Mouse (Mus musculus): ENCODE measurements around the gene Rad18. TPM values are rescaled to one million over a fixed set of nuclear protein-coding genes. Genes with fewer than 3 reads are reported as not detected.

The Rad18 gene
- polyA plus RNA-seq, 1 experiment = 3.0 TPM

DNA sequence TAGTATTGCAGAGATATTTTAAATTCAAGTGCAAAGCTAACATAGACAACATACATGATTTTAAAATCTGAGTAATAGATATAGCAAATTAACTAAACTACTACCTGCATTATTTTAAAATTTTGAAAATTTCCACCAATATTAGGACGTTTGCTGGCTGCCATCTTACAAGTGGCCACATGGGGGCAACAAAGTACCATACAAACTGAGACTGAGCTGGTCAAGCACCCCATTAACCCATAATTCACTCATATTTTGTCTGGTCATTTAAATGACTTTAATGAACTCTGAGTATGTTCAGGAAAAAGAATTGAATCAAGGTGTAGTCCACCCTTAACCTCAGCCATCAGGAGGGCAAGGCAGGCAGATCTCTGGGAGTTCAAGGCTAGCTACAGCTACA is 3.9 kb upstream of the Rad18 start:
- no peak for TF ChIP-seq GATA1 (IDR thresholded peaks at IDR 0.05; ENCODE audit: low read length)

DNA sequence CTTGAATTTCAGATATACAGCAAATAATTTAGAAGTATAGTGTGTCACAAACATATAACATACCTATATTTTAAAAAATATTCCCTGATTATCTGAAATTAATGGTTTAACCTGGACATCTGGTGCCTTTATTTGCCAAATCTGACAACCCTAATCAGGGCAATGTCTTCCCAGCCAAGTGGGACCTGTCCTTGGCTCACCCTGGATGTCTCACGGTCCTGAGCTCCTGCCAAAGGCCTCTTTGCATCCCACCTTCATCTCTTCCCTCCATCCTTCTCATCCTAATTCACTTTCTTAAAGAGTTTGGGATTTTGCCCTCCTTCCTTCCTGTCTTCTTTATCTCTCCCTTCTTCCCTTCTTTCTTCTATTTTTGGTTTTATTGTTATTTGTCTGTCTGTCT is 2.6 kb upstream of the Rad18 start:
- no peak for TF ChIP-seq GATA1 (IDR thresholded peaks at IDR 0.05; ENCODE audit: low read length)

DNA sequence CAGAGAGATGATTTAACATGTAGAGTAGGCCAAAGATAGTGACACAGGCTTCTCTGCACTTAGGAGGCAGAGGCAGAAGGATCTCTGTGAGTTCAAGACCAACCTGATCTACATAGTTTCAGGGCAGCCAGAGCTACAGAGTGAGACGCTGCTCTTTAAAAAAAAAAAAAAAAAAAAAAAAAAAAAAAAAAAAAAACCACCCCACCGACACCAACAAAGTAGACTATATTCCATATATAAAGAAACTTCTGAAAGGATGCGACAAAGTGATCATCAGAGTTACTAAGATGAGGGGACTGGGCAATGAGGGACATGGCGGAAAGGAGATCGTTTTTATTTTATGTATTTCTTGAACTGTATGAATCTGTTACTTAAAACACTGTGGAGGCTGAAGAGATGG is 2.0 kb downstream of the Rad18 start:
- no peak for TF ChIP-seq GATA1 (IDR thresholded peaks at IDR 0.05; ENCODE audit: low read length)

DNA sequence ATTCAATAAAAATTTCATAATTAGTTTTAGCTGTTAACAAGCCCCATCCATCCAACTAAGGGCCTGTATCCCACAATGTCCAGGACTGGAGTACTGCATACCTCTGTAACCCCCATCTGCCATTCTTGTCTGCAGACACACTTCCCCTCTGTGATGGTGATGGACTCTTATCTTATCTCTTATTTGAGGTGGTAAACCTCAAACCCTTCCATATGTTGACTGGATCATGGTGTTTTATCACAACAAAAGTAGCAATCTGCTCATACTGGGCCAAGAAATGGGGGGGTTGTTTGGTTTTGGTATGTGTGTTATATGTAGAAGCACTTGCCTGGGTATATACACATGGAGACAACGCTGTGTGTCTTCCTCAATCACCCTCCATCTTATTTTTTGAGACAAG is 5.0 kb downstream of the Rad18 start:
- TF ChIP-seq GATA1 (IDR thresholded peaks at IDR 0.05; ENCODE audit: low read length) = peak; percentile 32

DNA sequence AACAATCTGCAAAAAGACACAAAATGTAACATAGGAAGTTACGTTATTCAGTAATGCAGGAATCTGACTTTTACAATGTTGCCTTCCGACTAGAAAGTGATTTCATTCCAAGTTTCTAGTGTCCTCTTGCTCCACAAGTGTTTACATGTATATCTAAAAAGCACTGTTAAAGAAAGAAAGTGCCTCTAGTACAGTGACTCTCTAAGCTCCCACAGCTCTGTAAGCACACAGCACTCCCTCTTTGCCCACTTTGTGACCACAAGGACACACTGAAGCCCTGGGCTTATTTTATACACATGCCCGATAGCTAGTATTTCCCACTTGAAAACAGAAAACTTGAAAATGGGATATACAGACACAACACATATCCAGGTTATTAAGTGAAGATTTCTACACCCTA is 8.5 kb downstream of the Rad18 start:
- TF ChIP-seq GATA1 (IDR thresholded peaks at IDR 0.05; ENCODE audit: low read length) = no peak

DNA sequence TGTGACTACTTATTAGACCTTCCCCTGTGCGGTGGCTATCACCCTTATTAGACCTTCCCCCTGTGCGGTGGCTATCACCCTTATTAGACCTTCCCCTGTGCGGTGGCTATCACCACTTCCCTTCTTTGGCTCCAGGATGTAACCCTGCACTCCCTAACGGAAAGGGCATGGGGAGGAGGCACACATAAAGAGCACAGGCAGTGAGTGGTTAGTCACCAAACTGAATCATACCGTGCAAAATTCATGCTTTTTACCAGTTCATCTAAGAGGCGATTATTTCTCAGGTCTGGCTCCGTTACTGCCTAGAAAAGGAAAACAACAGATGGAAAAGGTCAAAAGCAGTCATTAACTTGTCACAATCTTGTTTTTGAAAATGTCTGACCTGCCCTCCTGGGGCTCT is 10.0 kb downstream of the Rad18 start:
- no peak for TF ChIP-seq GATA1 (IDR thresholded peaks at IDR 0.05; ENCODE audit: low read length)

DNA sequence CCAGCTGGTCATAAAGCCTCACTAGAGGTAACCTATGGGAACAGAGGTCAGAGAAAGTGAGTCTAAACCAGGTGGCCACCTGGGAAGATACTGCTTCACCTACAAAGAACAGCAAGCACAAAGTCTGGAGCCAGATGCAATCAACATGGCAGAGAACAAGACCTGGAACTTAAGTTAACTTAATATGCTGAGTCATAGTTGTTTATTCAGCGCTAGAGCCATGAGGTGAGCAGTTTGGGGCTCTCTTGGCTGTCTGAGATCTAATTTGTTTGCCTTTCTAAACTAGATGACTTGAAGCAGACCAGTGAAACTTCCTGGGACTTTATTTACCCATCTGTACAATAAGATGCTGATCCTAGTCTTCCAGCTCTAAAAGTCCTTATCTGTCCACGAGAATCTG is 12.4 kb downstream of the Rad18 start:
- no peak for TF ChIP-seq GATA1 (IDR thresholded peaks at IDR 0.05; ENCODE audit: low read length)

DNA sequence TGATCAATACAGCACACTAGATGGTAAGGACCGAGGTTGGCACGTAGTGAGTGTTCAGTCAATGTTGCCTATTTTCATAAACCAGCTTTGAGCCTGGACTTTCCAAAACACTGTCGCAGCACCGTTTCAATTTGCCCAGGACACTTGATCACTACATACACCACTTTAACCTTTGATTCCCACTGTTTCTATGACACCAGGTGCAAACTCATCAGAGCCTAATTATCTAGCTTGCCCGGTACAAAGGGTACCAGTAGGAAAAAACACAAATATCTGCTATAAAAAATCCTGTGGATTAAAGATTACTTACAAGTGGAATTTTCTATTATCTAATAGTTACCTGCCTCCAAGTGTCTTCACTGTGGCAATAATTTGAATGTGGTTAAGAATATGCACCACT is 64.4 kb downstream of the Rad18 start:
- TF ChIP-seq GATA1 (IDR thresholded peaks at IDR 0.05; ENCODE audit: low read length) = no peak

DNA sequence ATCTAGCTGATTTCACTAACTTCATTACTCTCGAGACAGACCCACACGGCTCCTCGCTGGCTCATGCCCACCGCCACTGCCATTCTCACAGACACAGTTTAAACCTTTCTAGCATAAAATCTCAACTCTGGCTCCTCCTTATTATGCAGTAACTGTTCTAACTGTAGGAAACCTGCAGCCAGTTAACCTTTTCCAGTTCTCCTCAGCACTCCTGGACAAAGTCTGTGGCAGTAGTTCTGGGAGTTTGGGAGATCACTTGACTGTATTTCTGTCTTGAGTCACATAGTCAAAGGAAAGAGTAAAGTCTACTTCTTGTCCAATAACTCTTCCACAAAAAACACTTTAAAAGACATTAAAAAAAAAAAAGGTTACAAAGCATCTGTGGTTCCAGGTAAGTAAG is 66.2 kb downstream of the Rad18 start:
- no peak for TF ChIP-seq GATA1 (IDR thresholded peaks at IDR 0.05; ENCODE audit: low read length)

DNA sequence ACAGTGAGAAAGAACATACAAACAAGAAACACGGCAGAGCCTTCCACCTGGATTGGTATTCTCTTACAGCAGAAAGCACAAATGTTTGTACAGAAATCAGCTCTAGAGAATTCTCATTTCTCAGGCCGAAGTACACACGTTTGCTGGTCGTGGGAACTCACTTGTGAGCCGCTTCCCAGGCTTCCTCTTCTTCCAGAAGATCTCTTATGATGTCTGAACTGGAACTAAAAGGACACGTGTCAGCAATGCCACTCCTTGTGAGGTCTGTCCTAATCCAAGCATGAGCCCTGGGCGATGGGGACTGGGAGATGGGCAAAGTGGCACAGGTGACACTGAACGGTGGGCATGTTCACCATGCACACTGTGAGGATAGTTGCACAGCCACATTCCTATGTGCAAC is 68.2 kb downstream of the Rad18 start:
- no peak for TF ChIP-seq GATA1 (IDR thresholded peaks at IDR 0.05; ENCODE audit: low read length)

DNA sequence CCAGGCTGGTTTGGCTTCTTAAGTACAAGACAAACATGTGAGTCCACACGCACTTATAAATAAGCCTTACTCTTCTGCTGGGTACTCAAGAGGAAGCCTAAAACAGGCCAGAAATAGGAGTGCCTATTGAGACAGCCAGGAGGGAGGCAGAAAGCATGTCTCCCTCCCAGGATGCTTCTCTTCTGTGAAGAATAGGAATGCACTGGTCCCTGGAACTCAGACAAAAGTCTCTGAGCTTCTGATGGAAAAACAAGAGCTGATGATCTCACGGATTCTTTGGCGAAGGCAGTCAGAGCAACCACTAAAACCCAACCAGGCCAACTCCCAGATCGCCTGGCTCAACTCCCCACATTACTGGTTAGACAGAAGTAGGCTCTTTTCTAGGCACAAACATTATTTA is 74.2 kb downstream of the Rad18 start:
- no peak for TF ChIP-seq GATA1 (IDR thresholded peaks at IDR 0.05; ENCODE audit: low read length)

DNA sequence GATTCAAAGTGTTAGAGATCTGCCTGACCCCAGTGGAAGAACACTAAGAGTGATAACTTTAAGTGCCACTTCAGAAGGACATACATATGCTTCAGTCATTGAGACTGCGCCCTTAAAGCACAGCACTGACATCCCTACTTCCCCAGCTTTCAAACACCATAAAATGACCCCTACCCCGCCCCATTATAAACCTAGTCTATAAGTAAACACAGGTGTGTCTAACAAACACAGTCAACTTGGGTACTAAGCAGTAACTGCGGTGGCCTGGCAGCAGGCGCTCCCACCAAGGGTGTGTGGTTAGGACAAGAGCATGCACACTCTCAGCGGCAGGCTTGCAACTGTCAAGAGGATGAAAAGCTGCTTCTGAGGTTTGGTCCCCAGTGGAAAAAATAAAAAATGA is 76.5 kb downstream of the Rad18 start:
- TF ChIP-seq GATA1 (IDR thresholded peaks at IDR 0.05; ENCODE audit: low read length) = no peak

DNA sequence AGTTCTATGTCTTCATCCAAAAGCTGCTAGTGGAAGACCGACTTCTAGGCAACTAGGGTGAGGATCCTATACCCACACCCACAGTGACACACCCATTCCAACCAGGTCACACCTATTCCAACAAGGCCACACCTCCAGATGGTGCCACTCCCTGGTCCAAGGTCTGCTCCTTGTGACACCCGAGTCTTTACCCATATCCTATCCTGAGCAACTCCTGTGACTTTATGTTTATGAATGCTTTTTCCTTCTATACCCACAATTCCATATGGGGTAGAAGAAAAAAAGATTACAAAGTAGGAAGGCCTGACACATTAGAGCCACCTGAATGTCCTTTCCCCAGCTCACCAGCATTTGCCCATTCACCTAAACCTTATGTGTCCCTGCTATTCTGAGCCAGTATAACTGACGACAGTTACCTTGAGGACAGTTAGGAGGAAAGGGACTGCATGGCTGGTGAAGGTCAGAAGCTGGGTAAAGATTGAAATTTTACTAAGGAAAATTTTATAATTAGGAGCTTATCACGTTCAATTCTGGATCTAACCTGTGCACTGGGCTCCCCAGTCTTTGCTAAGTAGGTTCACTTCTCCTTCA is 78.7 kb downstream of the Rad18 start:
- no peak for TF ChIP-seq GATA1 (IDR thresholded peaks at IDR 0.05; ENCODE audit: low read length)

DNA sequence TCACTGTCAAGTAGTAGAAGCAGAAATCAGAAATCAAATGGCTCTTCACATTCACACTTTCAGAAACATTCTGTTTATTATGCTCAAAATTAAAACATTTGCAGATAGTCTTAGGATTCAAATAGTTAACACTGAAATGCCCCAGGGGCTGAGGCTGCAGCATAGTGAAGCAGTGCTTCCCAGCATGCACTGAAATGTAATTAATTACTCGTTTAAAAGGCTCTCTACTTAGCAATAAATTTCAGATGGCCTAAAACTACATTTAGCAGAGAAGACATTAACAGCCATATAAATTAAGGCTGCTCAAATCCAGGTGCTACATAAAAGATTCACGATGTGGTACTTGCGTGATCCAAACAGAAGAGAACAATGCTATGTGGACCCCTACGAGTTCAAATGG is 87.5 kb downstream of the Rad18 start:
- no peak for TF ChIP-seq GATA1 (IDR thresholded peaks at IDR 0.05; ENCODE audit: low read length)

DNA sequence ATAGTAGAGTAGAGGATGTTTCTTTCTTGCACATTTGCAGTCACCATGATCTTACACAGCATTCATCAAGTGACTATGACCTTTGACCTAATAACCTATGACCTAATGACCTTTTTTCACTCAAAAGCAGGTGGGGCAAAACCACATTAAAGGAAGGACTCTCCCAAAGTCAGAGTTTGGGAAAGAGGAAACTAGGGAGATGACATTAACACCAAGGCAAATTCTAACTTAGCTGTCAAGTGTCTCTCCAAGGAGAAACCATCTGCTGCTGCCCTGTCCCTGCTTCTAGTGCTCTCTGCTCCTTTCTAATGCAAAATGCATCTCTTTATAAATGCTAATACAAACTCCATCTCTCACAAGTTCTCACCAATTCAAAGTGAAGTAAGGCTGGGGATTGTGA is 92.6 kb downstream of the Rad18 start:
- TF ChIP-seq GATA1 (IDR thresholded peaks at IDR 0.05; ENCODE audit: low read length) = no peak

DNA sequence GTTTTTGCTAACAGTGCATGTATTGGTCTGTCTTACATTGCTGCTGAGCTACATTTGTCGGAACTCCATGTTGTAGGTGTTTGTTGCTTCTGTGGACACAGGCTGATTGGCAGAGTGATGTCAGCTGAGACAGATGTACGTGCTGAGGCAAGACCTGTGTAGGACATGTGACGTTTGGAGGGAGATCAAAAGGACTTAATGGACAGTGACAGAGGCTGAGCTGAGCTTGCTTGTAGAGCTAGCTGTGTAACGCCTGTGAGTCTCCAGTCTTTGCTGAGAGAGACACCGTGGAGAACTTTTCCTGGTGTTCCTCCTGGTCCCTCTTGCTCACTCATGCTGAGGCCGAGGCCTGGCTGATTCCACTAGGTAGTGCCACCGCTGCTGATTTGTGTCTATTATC is 101.5 kb downstream of the Rad18 start:
- no peak for TF ChIP-seq GATA1 (IDR thresholded peaks at IDR 0.05; ENCODE audit: low read length)

DNA sequence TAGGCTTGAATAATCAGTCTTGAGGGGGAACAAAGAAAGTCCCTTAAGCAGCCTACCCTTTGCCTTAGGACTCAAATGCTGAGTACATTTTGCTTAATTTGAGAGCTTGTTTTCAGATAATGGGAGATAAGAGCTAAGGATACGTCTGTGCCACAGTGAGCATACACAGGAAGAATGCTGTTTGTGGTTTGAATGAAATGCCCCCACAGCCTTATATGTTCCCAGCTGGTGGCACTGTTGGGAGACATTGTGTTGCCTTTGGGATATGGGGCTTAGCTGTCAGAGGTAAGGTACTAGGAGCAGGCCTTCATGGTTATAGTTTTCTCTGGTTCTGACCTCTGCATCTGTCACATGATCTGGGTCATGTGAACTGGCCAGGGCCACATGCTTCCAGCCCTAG is 108.6 kb downstream of the Rad18 start:
- no peak for TF ChIP-seq GATA1 (IDR thresholded peaks at IDR 0.05; ENCODE audit: low read length)

DNA sequence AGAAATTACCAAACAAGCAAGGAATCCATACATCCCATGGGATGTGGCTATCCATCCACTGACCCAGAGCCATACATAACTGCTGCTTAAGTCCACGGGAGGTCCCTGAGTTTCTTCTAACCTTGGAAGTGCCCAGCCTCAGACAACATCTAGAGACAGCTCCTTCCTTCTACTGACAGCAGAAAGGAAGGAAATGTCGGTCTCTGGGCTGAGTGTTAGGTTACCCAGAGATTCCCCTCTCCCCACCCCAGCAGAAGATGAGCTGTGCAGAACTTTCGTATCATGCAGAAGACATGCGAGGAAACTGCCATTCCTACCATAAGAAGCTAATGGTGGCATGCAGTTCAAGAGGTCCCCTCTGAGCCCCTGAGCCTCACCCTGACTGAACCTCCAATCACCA is 109.5 kb downstream of the Rad18 start:
- TF ChIP-seq GATA1 (IDR thresholded peaks at IDR 0.05; ENCODE audit: low read length) = no peak
